Mouse (Mus musculus) liver, postnatal 0 days (tissue): ENCODE measurements at regions not wholly inside any gene's neighbourhood (a gene's known extent, or its start where the extent isn't known, plus 50 kb on each side); places are given as distances from the start of the nearest gene placed in this dataset.

Source experiments
- ATAC-seq: fragments of 200-750 bp; cut with Nextera tagmentation; 2 replicates; pipeline ENCODE4 v1.8.0; 2017; ENCODE audit warnings: mild to moderate bottlenecking, moderate library complexity
- DNase-seq: peaks from one replicate; pipeline ENCODE4 v3.0.0-alpha.2; 2016
- H3K27ac ChIP-seq: fragments of 300-500 bp; sonication (generic); 2 replicates; pipeline ENCODE4 v1.5.1; 2014; ENCODE audit warnings: antibody characterized with exemption, moderate library complexity, mild to moderate bottlenecking, low read depth
- H3K27me3 ChIP-seq: fragments of 300-500 bp; sonication (generic); 2 replicates; pipeline ENCODE4 v1.6.1; 2014; ENCODE audit warnings: low read length, control low read depth, mixed read lengths; ENCODE audit not compliant: insufficient read depth
- H3K36me3 ChIP-seq: fragments of 300-500 bp; sonication (generic); replicated peaks from 2 replicates; pipeline ENCODE4 v1.6.1; 2014; ENCODE audit warnings: mild to moderate bottlenecking, control low read depth, low read length, moderate library complexity, mixed read lengths; ENCODE audit not compliant: insufficient read depth
- H3K4me1 ChIP-seq: fragments of 300-500 bp; sonication (generic); 2 replicates; pipeline ENCODE4 v1.6.1; 2014; ENCODE audit warnings: antibody characterized with exemption, mild to moderate bottlenecking, control low read depth; ENCODE audit not compliant: insufficient read depth
- H3K4me2 ChIP-seq: fragments of 300-500 bp; sonication (generic); 2 replicates; pipeline ENCODE4 v1.6.1; 2014; ENCODE audit warnings: low read depth, mild to moderate bottlenecking, low read length, moderate library complexity, mixed read lengths
- H3K4me3 ChIP-seq: fragments of 300-500 bp; sonication (generic); 2 replicates; pipeline ENCODE4 v1.5.1; 2014; ENCODE audit warnings: low read depth, low read length
- H3K9ac ChIP-seq: fragments of 300-500 bp; sonication (generic); replicated peaks from 2 replicates; pipeline ENCODE4 v1.6.1; 2014; ENCODE audit warnings: mild to moderate bottlenecking, moderate library complexity
- H3K9me3 ChIP-seq: fragments of 300-500 bp; sonication (generic); 2 replicates; pipeline ENCODE4 v1.6.1; 2016; ENCODE audit warnings: mild to moderate bottlenecking, control low read depth, low read length, mixed read lengths
- CTCF ChIP-seq: sonication (generic); IDR thresholded peaks from 2 replicates; pipeline ENCODE4 v1.5.1; 2016; ENCODE audit warnings: antibody characterized with exemption, low read depth
- EP300 ChIP-seq: IDR thresholded peaks from 2 replicates; pipeline ENCODE4 v1.6.1; 2016; ENCODE audit warnings: antibody characterized with exemption, low read depth, mild to moderate bottlenecking
- WGBS: fragments of 180-500 bp; shearing (Covaris S2); extraction: QIAGEN DNeasy Blood & Tissue Kit; methylation state at CpG from one replicate; pipeline ENCODE4 v1.1.7; 2014; ENCODE audit not compliant: insufficient replicate concordance; 5-methylcytosine and 5-hydroxymethylcytosine counted together

GRCm38 (mm10) chr13:110542303-110543065, 147.6 kb downstream of the Plk2 start:
- no peak overlapping the region for H3K4me2 ChIP-seq
- WGBS = 76% methylated on average over 5 of the region's 5 CpGs
- ATAC-seq (no peak), DNase-seq (no peak)
- no peaks in the 10 kb centered on the region for H3K36me3 ChIP-seq
- no peak overlapping the region for H3K27ac ChIP-seq
- no peak overlapping the region for H3K4me3 ChIP-seq
- no peak overlapping the region for H3K9ac ChIP-seq
- peaks cover 6% of the 10 kb centered on the region; the same call in 1 of the 2 replicates for H3K4me1 ChIP-seq
- TF ChIP-seq CTCF = no peak
- no peak for TF ChIP-seq EP300
- no peaks in the 10 kb centered on the region for H3K9me3 ChIP-seq
- H3K27me3 ChIP-seq = no peaks in the 10 kb centered on the region

DNA sequence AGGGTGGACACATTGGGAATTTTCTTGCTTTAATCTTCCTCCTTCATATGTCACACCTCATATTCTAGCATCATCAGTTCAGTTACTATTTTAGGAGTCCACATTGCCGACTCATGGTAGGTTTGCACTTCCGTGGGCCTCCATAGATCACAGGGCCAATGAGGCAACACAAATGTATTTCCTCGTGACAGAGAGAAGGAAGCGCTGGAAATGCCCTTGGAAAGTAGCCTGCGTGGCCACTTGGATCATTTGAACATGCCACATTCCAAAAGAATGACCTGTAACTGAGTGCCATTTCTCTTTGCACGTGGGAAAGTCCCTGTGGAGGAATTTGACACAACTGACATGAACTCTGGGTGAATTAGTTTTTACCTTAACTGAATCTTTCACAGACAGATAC, 150.6 kb downstream of the Plk2 start:
- no peak for DNase-seq

DNA sequence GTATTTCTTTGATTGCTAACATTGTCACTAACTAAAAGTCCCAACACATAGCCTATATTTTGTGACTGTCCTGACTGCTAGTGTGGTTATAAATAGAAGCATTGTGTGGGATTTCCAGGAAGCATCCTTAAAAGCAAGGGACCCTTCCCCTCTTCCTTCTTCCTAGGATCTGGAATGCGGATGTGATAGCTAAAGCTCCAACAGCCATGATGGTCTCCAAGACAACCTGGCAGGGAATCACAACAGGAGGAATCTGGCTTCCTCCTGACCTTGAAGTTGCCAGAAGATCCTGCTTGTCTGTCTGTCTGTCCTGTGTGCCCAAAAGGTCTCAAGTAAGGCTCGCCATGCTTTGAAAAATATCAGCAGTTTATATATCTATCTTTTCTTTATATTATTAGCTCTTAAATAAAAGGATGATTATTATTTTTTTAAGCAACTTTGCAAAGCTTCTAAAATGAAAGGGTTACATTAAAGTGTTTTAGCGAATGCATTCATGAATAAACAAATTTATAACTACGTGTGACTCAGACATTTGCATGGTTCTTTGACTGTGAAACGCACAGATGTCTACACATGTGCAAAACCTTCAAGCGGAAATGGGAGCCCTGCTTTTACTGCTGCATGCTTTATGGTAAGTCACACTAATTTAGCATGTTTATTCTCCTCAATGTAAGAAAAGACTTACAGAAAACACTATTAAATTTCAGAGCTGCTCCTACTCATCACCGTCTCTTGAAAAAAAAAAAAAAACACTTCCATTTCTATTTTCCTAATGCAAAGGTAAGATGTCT, 160.9 kb downstream of the Plk2 start:
- no peaks in the 10 kb centered on the region for H3K27me3 ChIP-seq
- no peak overlapping the region for H3K4me2 ChIP-seq
- H3K9ac ChIP-seq = no peak overlapping the region
- TF ChIP-seq EP300 (no peak), CTCF (no peak)
- ATAC-seq (0 out of 2 replicates have a peak, but pooled peaks have one; percentile 13), DNase-seq (no peak)
- no peak overlapping the region for H3K4me3 ChIP-seq
- no peaks in the 10 kb centered on the region for H3K9me3 ChIP-seq
- H3K36me3 ChIP-seq = no peaks in the 10 kb centered on the region
- H3K4me1 ChIP-seq = no peaks in the 10 kb centered on the region
- 79% methylated on average over 7 of the region's 7 CpGs for WGBS
- H3K27ac ChIP-seq = no peak overlapping the region

More for the DNA sequence above, 150.6 kb downstream of the Plk2 start:
- H3K4me1 ChIP-seq = peaks cover 4% of the 10 kb centered on the region; the same call in 1 of the 2 replicates
- no peaks in the 10 kb centered on the region for H3K9me3 ChIP-seq
- ATAC-seq = no peak
- no peak overlapping the region for H3K4me3 ChIP-seq
- no peak overlapping the region for H3K4me2 ChIP-seq
- TF ChIP-seq CTCF = no peak
- TF ChIP-seq EP300 = no peak
- no peaks in the 10 kb centered on the region for H3K36me3 ChIP-seq
- H3K27me3 ChIP-seq = no peaks in the 10 kb centered on the region
- no peak overlapping the region for H3K9ac ChIP-seq
- no peak overlapping the region for H3K27ac ChIP-seq
- WGBS = 41% methylated on average over 6 of the region's 6 CpGs

GRCm38 (mm10) chr13:110556355-110557095, 161.7 kb downstream of the Plk2 start:
- no peak for DNase-seq
- no peak overlapping the region for H3K4me3 ChIP-seq
- no peaks in the 10 kb centered on the region for H3K27me3 ChIP-seq
- no peak overlapping the region for H3K9ac ChIP-seq
- ATAC-seq = no peak
- H3K4me1 ChIP-seq = no peaks in the 10 kb centered on the region
- 64% methylated on average over 9 of the region's 9 CpGs for WGBS
- no peaks in the 10 kb centered on the region for H3K36me3 ChIP-seq
- H3K27ac ChIP-seq = no peak overlapping the region
- H3K4me2 ChIP-seq = no peak overlapping the region
- TF ChIP-seq CTCF = no peak
- no peak for TF ChIP-seq EP300
- H3K9me3 ChIP-seq = no peaks in the 10 kb centered on the region

GRCm38 (mm10) chr13:110557930-110558727, 163.3 kb downstream of the Plk2 start:
- Histone ChIP-seq H3K27me3 (no peaks in the 10 kb centered on the region), H3K9me3 (no peaks in the 10 kb centered on the region), H3K4me2 (peak overlapping the region; percentile 40; the same call in 1 of the 2 replicates), H3K4me3 (no peak overlapping the region), H3K36me3 (no peaks in the 10 kb centered on the region), H3K4me1 (no peaks in the 10 kb centered on the region), H3K9ac (no peak overlapping the region), H3K27ac (no peak overlapping the region)
- 42% methylated on average over 28 of the region's 28 CpGs for WGBS
- DNase-seq (no peak), ATAC-seq (no peak)
- TF ChIP-seq CTCF (no peak), EP300 (no peak)
